Mouse (Mus musculus): ENCODE data around the gene Spata13. TPM values are rescaled to one million over a fixed set of nuclear protein-coding genes. Genes with fewer than 3 reads are reported as not detected.

Gene Spata13
- polyA plus RNA-seq, 1 experiment from 2014 or later, result 14.3 TPM

DNA sequence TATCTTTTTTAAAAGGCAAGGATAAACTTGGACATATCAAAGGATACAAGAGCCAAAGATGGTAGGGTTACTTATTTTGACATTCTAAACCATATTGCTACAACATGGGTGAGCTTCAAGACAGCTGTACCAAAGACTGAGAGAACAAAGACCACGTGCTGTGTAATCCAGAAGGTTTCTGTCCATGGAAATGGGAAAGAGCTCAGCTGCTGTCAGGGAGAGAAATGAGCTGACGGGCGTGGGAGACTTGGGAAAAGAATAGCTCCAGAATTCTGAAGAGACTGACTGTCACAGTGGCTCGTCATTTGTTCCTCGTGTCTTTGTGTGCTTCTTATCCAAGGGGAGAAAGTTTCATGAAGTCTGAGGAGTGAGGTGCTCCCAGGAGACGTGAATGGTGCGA is 36.4 kb downstream of the Spata13 start:
- no peak for TF ChIP-seq CTCF (IDR thresholded peaks at IDR 0.05; ENCODE audit: low read depth)
- H3K27me3 ChIP-seq (ENCODE audit: insufficient read depth, low read length), result no peaks in the 10 kb centered on the region
- no peaks in the 10 kb centered on the region for H3K36me3 ChIP-seq (ENCODE audit: insufficient read depth)
- H3K4me1 ChIP-seq (ENCODE audit: insufficient read depth), result no peaks in the 10 kb centered on the region
- no peak overlapping the region for H3K4me2 ChIP-seq
- H3K9me3 ChIP-seq (ENCODE audit: low read depth, low read length), result no peaks in the 10 kb centered on the region
- no peak overlapping the region for H3K9ac ChIP-seq
- WGBS, result 62% methylated on average over 7 of the region's 7 CpGs
- H3K4me3 ChIP-seq (ENCODE audit: low read depth, low read length), result no peak overlapping the region
- no peak for ATAC-seq (ENCODE audit: insufficient read depth)
- no peak overlapping the region for H3K27ac ChIP-seq (ENCODE audit: low read depth)
- DNase-seq, result no peak

DNA sequence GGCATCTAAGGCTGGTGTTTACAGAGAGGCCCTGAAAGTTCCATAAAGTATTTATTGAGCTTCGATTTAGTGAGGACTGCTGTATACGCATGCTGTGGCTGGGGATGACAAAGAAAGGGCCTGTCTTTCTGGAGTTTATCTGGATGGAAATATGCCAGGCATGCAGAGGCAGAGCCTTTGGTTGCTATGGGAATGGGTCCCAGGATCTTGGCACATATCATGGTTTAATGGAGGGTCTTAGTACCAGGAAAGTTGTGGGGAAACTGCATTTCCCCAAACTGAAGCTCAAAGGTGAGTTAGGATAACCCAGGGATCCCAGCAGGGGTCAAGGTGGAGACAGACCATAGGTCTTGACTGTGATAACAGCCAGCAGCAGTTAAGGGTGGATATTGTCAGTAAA is 37.7 kb downstream of the Spata13 start:
- Histone ChIP-seq H3K4me2 (no peak overlapping the region), H3K9ac (no peak overlapping the region), H3K4me1 (ENCODE audit: insufficient read depth) (no peaks in the 10 kb centered on the region), H3K4me3 (ENCODE audit: low read depth, low read length) (no peak overlapping the region), H3K36me3 (ENCODE audit: insufficient read depth) (no peaks in the 10 kb centered on the region), H3K27me3 (ENCODE audit: insufficient read depth, low read length) (no peaks in the 10 kb centered on the region), H3K27ac (ENCODE audit: low read depth) (no peak overlapping the region), H3K9me3 (ENCODE audit: low read depth, low read length) (no peaks in the 10 kb centered on the region)
- no peak for TF ChIP-seq CTCF (IDR thresholded peaks at IDR 0.05; ENCODE audit: low read depth)
- ATAC-seq (ENCODE audit: insufficient read depth), result no peak
- 45% methylated on average over 2 of the region's 2 CpGs for WGBS
- DNase-seq, result peak; percentile 18

DNA sequence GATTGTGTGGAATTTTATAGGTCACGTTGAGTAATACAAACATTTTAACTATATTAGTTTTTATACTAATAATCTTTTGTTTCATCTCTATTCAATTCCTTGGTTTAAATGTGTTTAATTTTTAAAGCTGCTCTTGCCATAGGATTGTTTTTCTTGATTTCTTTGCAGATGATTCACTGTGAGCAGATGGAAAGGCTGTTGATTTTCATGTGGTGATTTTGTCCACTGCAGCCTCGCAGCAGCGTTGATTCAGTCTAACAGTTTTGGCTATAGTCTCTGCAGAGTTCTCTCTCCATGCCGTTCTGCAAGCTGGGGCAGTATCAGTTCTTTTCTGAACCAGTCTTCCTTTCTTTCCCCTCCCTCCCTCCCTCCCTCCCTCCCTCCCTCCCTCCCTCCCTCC is 41.9 kb downstream of the Spata13 start:
- no peaks in the 10 kb centered on the region for H3K27me3 ChIP-seq (ENCODE audit: insufficient read depth, low read length)
- ATAC-seq (ENCODE audit: insufficient read depth) (no peak), DNase-seq (no peak)
- no peak overlapping the region for H3K9ac ChIP-seq
- H3K36me3 ChIP-seq (ENCODE audit: insufficient read depth), result no peaks in the 10 kb centered on the region
- H3K4me3 ChIP-seq (ENCODE audit: low read depth, low read length), result no peak overlapping the region
- H3K4me2 ChIP-seq, result no peak overlapping the region
- no peak overlapping the region for H3K27ac ChIP-seq (ENCODE audit: low read depth)
- H3K9me3 ChIP-seq (ENCODE audit: low read depth, low read length), result no peaks in the 10 kb centered on the region
- no peak for TF ChIP-seq CTCF (IDR thresholded peaks at IDR 0.05; ENCODE audit: low read depth)
- H3K4me1 ChIP-seq (ENCODE audit: insufficient read depth), result no peaks in the 10 kb centered on the region
- 78% methylated on average over 4 of the region's 4 CpGs for WGBS

DNA sequence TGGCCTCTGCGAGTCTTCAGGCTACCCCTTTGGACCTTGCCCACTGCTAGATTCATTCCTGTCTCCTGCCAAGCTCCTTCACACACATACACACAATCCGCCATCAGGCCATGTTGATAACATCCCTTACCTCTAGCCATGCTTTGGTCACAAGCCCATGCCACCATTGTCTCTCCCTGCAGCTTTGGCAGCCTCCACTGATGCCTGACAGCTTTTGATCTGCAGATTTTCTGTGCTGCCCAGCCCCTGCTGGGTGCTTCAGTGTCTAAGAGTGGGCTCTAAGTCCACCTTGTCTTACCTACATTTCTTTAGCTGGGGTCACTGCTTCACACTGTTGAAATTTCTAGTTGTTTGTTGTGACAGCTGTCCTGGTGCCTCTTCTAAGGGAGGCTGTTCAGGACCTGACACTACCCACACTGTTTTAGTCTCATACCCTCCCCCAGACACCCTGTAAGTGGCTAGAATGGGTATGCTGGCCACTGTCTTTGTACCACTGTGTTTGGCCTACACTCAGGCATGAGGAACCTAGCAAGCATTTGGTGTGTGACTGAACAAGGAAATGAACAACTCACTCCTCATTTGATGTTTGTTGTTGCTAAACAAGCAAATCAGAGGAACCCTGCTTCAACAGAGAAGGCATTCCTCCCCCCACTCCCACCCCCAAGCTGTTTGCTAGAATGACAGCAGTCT is 43.0 kb downstream of the Spata13 start:
- Histone ChIP-seq H3K36me3 (ENCODE audit: insufficient read depth) (no peaks in the 10 kb centered on the region), H3K9me3 (ENCODE audit: low read depth, low read length) (no peaks in the 10 kb centered on the region), H3K4me2 (no peak overlapping the region), H3K4me3 (ENCODE audit: low read depth, low read length) (no peak overlapping the region), H3K27ac (ENCODE audit: low read depth) (no peak overlapping the region), H3K9ac (no peak overlapping the region), H3K4me1 (ENCODE audit: insufficient read depth) (no peaks in the 10 kb centered on the region), H3K27me3 (ENCODE audit: insufficient read depth, low read length) (no peaks in the 10 kb centered on the region)
- TF ChIP-seq CTCF (IDR thresholded peaks at IDR 0.05; ENCODE audit: low read depth), result no peak
- DNase-seq, result no peak
- WGBS, result 81% methylated on average over 2 of the region's 2 CpGs
- no peak for ATAC-seq (ENCODE audit: insufficient read depth)

DNA sequence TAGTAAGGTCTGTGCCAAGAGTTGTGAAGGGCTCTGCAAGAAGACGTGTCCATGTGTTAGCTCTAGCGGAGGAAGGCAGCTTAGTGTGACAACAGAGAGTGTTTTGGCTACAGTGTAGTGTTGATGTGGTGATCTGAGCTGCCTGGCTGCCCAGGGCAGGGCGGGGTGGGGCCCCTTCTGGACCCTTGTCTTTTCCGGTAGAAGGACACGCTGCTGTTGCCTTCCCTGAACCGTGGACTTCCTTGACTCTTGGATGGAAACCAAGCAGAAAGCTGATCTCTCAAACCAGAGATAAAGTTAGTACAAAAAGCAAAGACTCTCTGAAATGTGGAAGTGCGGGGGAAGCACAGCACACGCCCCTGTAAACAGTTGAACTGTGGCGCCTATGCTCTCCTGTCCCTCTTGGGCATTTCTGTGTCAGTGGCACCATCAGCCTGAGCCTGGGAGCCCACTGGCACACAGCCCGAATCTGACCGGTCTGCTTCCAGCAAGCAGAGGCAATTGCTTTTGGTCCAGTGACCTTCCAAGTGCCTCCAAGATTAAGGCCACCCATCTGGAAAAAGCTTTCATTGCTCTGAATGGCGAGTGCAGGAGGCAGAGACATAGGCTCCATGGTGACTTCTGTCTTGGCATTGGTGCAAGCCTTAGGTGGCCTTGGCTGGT is 48.7 kb downstream of the Spata13 start:
- peak; percentile 52 for DNase-seq
- no peak overlapping the region for H3K9ac ChIP-seq
- H3K4me2 ChIP-seq, result no peak overlapping the region
- H3K4me3 ChIP-seq (ENCODE audit: low read depth, low read length), result no peak overlapping the region
- no peak overlapping the region for H3K27ac ChIP-seq (ENCODE audit: low read depth)
- H3K36me3 ChIP-seq (ENCODE audit: insufficient read depth), result no peaks in the 10 kb centered on the region
- no peak for ATAC-seq (ENCODE audit: insufficient read depth)
- no peak for TF ChIP-seq CTCF (IDR thresholded peaks at IDR 0.05; ENCODE audit: low read depth)
- no peaks in the 10 kb centered on the region for H3K4me1 ChIP-seq (ENCODE audit: insufficient read depth)
- H3K27me3 ChIP-seq (ENCODE audit: insufficient read depth, low read length), result no peaks in the 10 kb centered on the region
- no peaks in the 10 kb centered on the region for H3K9me3 ChIP-seq (ENCODE audit: low read depth, low read length)
- WGBS, result 60% methylated on average over 12 of the region's 12 CpGs

DNA sequence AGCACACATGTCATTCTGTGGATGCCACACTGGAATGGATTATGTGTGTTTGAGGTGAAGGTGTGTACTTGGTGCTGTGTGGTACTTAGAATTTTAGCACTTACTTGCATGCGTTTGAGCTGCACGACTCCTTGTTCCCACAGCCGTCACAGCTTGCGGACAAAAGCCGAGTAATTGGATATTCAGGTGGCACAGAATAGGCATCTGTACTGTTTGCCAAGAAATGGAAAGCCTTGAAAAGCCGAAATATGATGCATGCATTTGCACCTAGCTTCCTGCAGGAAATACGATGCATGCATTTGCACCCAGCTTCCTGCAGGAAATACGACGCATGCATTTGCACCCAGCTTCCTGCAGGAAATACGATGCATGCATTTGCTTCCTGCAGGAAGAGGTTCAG is 50.2 kb downstream of the Spata13 start:
- H3K27me3 ChIP-seq (ENCODE audit: insufficient read depth, low read length), result no peaks in the 10 kb centered on the region
- no peak overlapping the region for H3K4me2 ChIP-seq
- H3K4me3 ChIP-seq (ENCODE audit: low read depth, low read length), result no peak overlapping the region
- no peaks in the 10 kb centered on the region for H3K36me3 ChIP-seq (ENCODE audit: insufficient read depth)
- no peaks in the 10 kb centered on the region for H3K4me1 ChIP-seq (ENCODE audit: insufficient read depth)
- WGBS, result 67% methylated on average over 10 of the region's 10 CpGs
- ATAC-seq (ENCODE audit: insufficient read depth) (no peak), DNase-seq (no peak)
- no peak overlapping the region for H3K27ac ChIP-seq (ENCODE audit: low read depth)
- H3K9ac ChIP-seq, result no peak overlapping the region
- H3K9me3 ChIP-seq (ENCODE audit: low read depth, low read length), result no peaks in the 10 kb centered on the region
- TF ChIP-seq CTCF (IDR thresholded peaks at IDR 0.05; ENCODE audit: low read depth), result peak; percentile 14; the same call in 1 of the 2 replicates

DNA sequence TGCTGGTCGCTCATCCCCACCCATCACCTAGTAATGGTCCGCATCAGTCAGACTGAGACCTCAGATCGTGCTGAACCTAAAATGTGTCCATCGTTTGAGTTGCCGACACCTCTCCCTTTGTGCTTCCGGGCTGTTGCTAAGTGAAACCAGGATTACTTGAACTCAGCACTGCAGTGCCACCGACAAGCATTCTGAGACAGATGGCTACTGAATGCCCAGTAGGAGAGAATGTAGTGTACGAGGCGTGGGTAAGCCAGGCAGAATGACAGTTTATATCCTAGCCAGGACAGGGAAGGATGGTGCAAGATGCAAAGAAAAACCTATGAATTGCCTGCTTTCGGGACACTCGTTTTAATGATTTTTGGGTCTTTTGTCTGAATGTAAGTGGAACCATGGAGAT is 52.9 kb downstream of the Spata13 start:
- no peak overlapping the region for H3K4me3 ChIP-seq (ENCODE audit: low read depth, low read length)
- H3K9me3 ChIP-seq (ENCODE audit: low read depth, low read length), result no peaks in the 10 kb centered on the region
- WGBS, result 85% methylated on average over 11 of the region's 11 CpGs
- H3K9ac ChIP-seq, result no peak overlapping the region
- no peaks in the 10 kb centered on the region for H3K4me1 ChIP-seq (ENCODE audit: insufficient read depth)
- H3K27me3 ChIP-seq (ENCODE audit: insufficient read depth, low read length), result no peaks in the 10 kb centered on the region
- TF ChIP-seq CTCF (IDR thresholded peaks at IDR 0.05; ENCODE audit: low read depth), result no peak
- DNase-seq (no peak), ATAC-seq (ENCODE audit: insufficient read depth) (no peak)
- no peak overlapping the region for H3K27ac ChIP-seq (ENCODE audit: low read depth)
- H3K36me3 ChIP-seq (ENCODE audit: insufficient read depth), result no peaks in the 10 kb centered on the region
- no peak overlapping the region for H3K4me2 ChIP-seq
